Mouse (Mus musculus) heart, embryonic 16.5 days (tissue): ENCODE data around the gene Apaf1. TPM values are rescaled to one million over a fixed set of nuclear protein-coding genes. Genes with fewer than 3 reads are reported as not detected.

Experiments used
- ATAC-seq: fragments of 200-750 bp; cut with Nextera tagmentation; replicated peaks from 2 replicates; pipeline ENCODE4 v1.8.0; 2017; ENCODE audit warnings: moderate number of reproducible peaks; ENCODE audit not compliant: insufficient read depth, low FRiP score; ENCODE audit errors: extremely low read depth
- H3K27ac ChIP-seq: fragments of 300-500 bp; sonication (generic); 2 replicates; pipeline ENCODE4 v1.5.1; 2014; ENCODE audit warnings: mild to moderate bottlenecking, low read length, control low read depth, moderate library complexity
- H3K27me3 ChIP-seq: fragments of 300-500 bp; sonication (generic); 2 replicates; pipeline ENCODE4 v1.6.1; 2014; ENCODE audit warnings: low read length, mixed read lengths; ENCODE audit not compliant: control insufficient read depth, insufficient read depth
- H3K36me3 ChIP-seq: fragments of 300-500 bp; sonication (generic); 2 replicates; pipeline ENCODE4 v1.6.1; 2014; ENCODE audit not compliant: control insufficient read depth, insufficient read depth
- H3K4me1 ChIP-seq: fragments of 300-500 bp; sonication (generic); 2 replicates; pipeline ENCODE4 v1.6.1; 2014; ENCODE audit warnings: low read length, mixed read lengths; ENCODE audit not compliant: control insufficient read depth, insufficient read depth
- H3K4me2 ChIP-seq: fragments of 300-500 bp; sonication (generic); 2 replicates; pipeline ENCODE4 v1.6.1; 2014; ENCODE audit warnings: low read depth, mild to moderate bottlenecking, control low read depth, low read length
- H3K4me3 ChIP-seq: fragments of 300-500 bp; sonication (generic); 2 replicates; pipeline ENCODE4 v1.5.1; 2014; ENCODE audit warnings: mild to moderate bottlenecking, control low read depth, low read length
- H3K9ac ChIP-seq: fragments of 300-500 bp; sonication (generic); 2 replicates; pipeline ENCODE4 v1.6.1; 2014; ENCODE audit warnings: low read length, control low read depth
- H3K9me3 ChIP-seq: fragments of 300-500 bp; sonication (generic); replicated peaks from 2 replicates; pipeline ENCODE4 v1.6.1; 2016; ENCODE audit warnings: low read length; ENCODE audit not compliant: control insufficient read depth
- WGBS: fragments of 180-500 bp; shearing (Covaris S2); extraction: QIAGEN DNeasy Blood & Tissue Kit; methylation state at CpG from one replicate; pipeline ENCODE4 v1.1.7; 2014; 5-methylcytosine and 5-hydroxymethylcytosine counted together
- polyA plus RNA-seq: library from polyadenylated mRNA; unstranded; fragments of >200 nt; fragmentation: Nextera tagmentation; extraction: Ambion mirVana; gene quantifications from 2 replicates; pipeline ENCODE4 v1.2.1, GENCODE M21; 2015

Gene Apaf1
- polyA plus RNA-seq, 1 experiment from 2014 or later = 8.5 TPM

DNA sequence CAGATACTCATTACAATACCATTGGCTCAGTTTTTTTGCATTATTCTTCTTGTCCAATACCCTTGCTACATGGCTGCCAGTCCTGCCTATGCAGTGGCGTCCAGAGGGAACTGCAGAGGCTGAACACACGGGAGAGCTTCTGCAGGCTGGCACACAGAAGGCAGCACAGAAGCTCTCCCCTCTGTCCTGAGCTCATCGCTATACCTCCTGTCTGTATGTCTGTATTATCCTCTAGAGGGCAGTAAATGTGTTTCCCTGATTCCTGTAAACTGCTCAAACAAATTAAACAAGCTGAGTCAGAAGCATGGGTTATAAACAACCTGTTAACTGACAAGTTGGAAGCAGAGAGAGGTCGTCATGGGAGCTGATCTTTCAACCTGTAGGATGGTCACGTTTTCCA lies 21.8 kb downstream of the Apaf1 start:
- Histone ChIP-seq H3K4me2 (no peak overlapping the region), H3K4me1 (0 out of 2 replicates have a peak, but pooled peaks cover 3% of the 10 kb centered on the region), H3K9ac (no peak overlapping the region), H3K27me3 (no peaks in the 10 kb centered on the region), H3K36me3 (peaks cover 13% of the 10 kb centered on the region), H3K4me3 (no peak overlapping the region), H3K27ac (no peak overlapping the region), H3K9me3 (no peaks in the 10 kb centered on the region)
- 35% methylated on average over 5 of the region's 5 CpGs for WGBS
- no peak; the same call in 1 of the 2 replicates for ATAC-seq

DNA sequence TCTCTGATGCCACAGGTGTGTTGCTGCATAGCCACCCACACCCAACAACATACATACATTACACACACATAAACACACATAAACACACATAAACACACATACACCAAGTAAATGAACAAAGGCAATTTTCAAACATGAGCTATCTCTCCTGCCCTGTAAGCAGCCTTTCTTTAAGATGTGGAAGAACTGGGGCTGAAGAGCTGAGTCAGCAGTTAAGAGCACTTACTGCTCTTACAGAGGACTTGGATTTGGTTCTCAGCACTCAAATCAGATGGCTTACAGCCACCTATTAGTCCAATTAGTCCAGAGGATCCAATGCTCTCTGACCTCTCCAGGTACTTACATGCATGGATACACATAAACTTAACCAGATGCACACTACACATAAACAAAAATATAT lies 29.8 kb downstream of the Apaf1 start:
- H3K9me3 ChIP-seq = no peaks in the 10 kb centered on the region
- no peak overlapping the region for H3K4me2 ChIP-seq
- no peak overlapping the region for H3K4me3 ChIP-seq
- H3K36me3 ChIP-seq = peaks cover 30% of the 10 kb centered on the region
- 0 out of 2 replicates have a peak, but pooled peaks cover 3% of the 10 kb centered on the region for H3K4me1 ChIP-seq
- no peak overlapping the region for H3K9ac ChIP-seq
- no peaks in the 10 kb centered on the region for H3K27me3 ChIP-seq
- ATAC-seq = no peak
- no peak overlapping the region for H3K27ac ChIP-seq

DNA sequence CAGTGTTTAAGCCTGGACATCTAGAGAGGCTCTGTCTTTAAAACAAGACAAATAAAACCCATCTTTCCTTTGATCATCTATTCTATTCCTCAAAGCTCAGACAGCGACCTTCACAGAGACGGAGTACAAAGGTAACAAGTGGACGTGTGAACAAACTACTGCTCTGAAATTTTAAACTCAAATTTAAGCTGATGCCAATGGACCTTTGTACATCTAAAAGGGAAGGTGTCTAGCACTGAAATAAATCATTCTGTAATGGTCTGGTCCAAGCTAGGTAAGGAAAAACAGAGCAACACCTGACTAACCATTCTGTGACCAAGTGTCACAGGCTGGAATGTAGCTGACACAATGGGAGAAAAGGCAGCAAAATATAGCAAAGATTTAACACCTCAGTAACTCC lies 31.4 kb downstream of the Apaf1 start:
- WGBS = 92% methylated on average over 3 of the region's 3 CpGs
- H3K27me3 ChIP-seq = no peaks in the 10 kb centered on the region
- ATAC-seq = no peak
- peaks cover 30% of the 10 kb centered on the region for H3K36me3 ChIP-seq
- H3K4me3 ChIP-seq = no peak overlapping the region
- H3K4me2 ChIP-seq = no peak overlapping the region
- H3K27ac ChIP-seq = no peak overlapping the region
- H3K9ac ChIP-seq = no peak overlapping the region
- H3K9me3 ChIP-seq = no peaks in the 10 kb centered on the region
- H3K4me1 ChIP-seq = 0 out of 2 replicates have a peak, but pooled peaks cover 3% of the 10 kb centered on the region

DNA sequence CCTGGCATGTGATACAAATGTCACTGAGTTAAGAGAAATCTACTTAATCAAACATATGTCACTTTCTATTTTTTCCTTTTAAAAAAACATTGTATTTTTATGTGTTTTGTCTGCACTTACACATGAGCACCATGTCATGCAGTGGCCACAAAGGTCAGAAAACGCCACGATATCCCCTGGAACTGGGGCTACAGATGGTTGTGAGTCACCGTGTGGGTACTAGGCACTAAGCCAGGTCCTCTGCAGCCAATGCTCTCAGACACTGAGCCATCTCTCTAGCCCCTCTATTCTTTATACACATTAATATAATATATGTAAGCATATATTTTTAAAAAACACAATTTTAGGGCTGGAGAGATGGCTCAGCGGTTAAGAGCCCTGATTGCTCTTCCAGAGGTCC lies 32.9 kb downstream of the Apaf1 start:
- no peak overlapping the region for H3K9ac ChIP-seq
- H3K4me3 ChIP-seq = no peak overlapping the region
- peaks cover 26% of the 10 kb centered on the region for H3K36me3 ChIP-seq
- H3K27ac ChIP-seq = no peak overlapping the region
- no peaks in the 10 kb centered on the region for H3K27me3 ChIP-seq
- 69% methylated on average over 4 of the region's 4 CpGs for WGBS
- no peak overlapping the region for H3K4me2 ChIP-seq
- no peak for ATAC-seq
- no peaks in the 10 kb centered on the region for H3K4me1 ChIP-seq
- no peaks in the 10 kb centered on the region for H3K9me3 ChIP-seq

DNA sequence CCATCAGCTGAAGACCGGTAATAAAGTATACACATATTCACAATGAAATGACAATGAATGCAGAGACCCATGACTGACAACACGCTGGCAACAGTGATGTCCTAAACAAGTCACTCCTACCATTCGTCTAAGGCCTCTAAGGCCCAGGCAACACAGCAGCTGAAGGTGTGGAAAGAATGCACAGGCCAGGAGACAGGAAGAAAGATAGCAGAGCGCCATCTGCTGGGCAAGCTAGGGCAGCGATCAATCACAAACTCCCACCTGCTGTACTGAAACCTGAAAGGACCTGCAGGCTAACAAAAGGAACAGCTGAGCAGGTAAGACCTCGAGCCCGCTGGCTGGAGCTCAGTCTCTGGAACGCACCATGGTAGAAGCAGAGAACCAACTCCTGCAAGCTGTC lies 48.6 kb downstream of the Apaf1 start:
- no peaks in the 10 kb centered on the region for H3K27me3 ChIP-seq
- H3K36me3 ChIP-seq = peaks cover 22% of the 10 kb centered on the region
- H3K27ac ChIP-seq = no peak overlapping the region
- no peak for ATAC-seq
- H3K9me3 ChIP-seq = no peaks in the 10 kb centered on the region
- no peak overlapping the region for H3K4me2 ChIP-seq
- 28% methylated on average over 8 of the region's 8 CpGs for WGBS
- no peaks in the 10 kb centered on the region for H3K4me1 ChIP-seq
- no peak overlapping the region for H3K9ac ChIP-seq
- H3K4me3 ChIP-seq = no peak overlapping the region

DNA sequence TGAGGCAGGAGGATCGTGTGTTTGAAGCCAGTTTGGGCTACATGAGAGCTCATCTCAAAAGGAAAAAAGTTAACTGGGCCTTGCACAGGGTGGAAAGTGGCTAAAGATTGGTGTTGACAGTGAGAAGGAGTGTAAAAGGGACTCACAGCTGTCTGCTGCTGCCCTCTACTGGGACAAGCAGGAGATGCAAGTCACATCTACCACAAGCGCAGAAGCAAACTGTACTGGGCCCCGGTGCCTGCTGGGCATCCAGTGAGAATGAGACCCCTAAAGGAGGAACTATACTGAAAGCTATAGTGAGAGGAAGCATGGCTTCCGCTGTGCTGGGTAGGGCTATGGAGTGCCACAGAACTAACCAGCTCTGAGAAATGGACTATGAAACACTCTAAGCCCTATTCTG lies 50.2 kb downstream of the Apaf1 start:
- Histone ChIP-seq H3K27ac (no peak overlapping the region), H3K9ac (no peak overlapping the region), H3K4me1 (no peaks in the 10 kb centered on the region), H3K4me2 (no peak overlapping the region), H3K9me3 (no peaks in the 10 kb centered on the region), H3K36me3 (peaks cover 22% of the 10 kb centered on the region), H3K4me3 (no peak overlapping the region), H3K27me3 (no peaks in the 10 kb centered on the region)
- WGBS = 16% methylated on average over 4 of the region's 4 CpGs
- ATAC-seq = peak; percentile 64

DNA sequence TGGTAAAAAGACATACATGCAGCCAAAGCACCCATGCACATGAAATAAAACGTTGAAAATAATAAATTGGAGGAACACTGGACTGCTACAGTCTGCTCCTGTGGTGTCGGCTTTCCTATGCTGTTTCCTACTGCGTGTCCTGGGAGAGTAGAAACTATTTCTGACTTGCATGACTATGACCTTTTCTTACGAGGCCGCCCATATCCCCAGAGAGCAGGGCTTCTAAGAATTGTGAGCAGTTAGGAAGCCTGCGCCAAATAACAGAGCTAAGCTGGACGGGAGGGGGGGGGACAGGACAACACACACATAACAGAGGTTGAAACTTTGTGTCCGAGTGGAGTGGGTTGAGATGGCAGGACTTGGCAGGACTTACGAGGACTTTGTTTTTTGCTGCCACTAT lies 51.4 kb downstream of the Apaf1 start:
- Histone ChIP-seq H3K4me3 (no peak overlapping the region), H3K9me3 (no peaks in the 10 kb centered on the region), H3K4me1 (no peaks in the 10 kb centered on the region), H3K9ac (no peak overlapping the region), H3K27ac (no peak overlapping the region), H3K36me3 (peaks cover 15% of the 10 kb centered on the region), H3K27me3 (no peaks in the 10 kb centered on the region), H3K4me2 (no peak overlapping the region)
- 83% methylated on average over 9 of the region's 9 CpGs for WGBS
- ATAC-seq = no peak

DNA sequence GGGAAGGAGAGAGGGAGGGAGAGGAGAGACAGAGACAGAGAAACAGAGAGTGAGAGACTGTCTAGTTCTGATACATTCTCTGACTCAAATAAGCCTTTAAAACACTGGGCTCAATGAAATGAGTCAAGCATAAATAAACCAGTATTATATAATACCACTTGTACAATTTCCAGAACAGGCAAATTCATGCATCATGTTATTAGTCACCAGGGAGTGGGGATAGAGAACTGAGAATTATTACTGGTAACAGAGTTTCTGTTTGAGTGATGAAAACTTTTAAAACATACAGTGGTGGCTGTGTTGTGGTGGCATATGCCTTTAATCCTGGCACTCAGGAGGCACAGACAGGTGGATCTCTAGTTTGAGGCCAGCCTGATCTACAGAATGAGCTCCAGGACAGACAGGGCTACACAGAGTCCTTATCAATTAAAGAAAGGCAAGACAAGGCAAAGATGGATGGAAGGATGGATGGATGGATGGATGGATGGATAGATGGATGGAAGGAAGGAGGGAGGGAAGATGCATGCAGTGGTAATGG lies 53.5 kb downstream of the Apaf1 start:
- Histone ChIP-seq H3K36me3 (peaks cover 15% of the 10 kb centered on the region), H3K27ac (no peak overlapping the region), H3K9me3 (no peaks in the 10 kb centered on the region), H3K4me2 (no peak overlapping the region), H3K27me3 (no peaks in the 10 kb centered on the region), H3K4me3 (no peak overlapping the region), H3K4me1 (no peaks in the 10 kb centered on the region), H3K9ac (no peak overlapping the region)
- no peak for ATAC-seq

DNA sequence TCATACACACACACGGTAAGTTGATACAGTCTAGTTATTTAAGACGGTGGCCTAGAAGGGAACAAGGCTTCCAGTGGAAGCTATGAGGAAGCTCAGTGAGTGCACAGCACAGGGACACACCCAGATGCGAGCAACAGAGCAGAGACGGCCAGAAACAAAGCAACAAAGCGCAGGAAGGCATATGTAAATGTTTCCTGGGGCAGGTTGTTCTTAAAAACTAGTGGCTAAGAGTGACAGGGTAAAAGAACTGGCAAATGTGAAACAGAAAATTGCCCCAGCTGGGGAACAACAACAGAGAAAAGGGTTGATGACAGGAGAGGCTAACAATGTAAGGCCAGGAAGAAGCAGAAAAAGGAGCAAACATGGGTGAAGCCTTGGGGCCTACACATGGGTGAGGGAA lies 54.6 kb downstream of the Apaf1 start:
- no peaks in the 10 kb centered on the region for H3K4me1 ChIP-seq
- no peak overlapping the region for H3K9ac ChIP-seq
- H3K4me3 ChIP-seq = no peak overlapping the region
- ATAC-seq = no peak
- H3K27ac ChIP-seq = no peak overlapping the region
- H3K36me3 ChIP-seq = peaks cover 15% of the 10 kb centered on the region
- no peaks in the 10 kb centered on the region for H3K9me3 ChIP-seq
- H3K27me3 ChIP-seq = no peaks in the 10 kb centered on the region
- WGBS = 87% methylated on average over 5 of the region's 5 CpGs
- H3K4me2 ChIP-seq = no peak overlapping the region

DNA sequence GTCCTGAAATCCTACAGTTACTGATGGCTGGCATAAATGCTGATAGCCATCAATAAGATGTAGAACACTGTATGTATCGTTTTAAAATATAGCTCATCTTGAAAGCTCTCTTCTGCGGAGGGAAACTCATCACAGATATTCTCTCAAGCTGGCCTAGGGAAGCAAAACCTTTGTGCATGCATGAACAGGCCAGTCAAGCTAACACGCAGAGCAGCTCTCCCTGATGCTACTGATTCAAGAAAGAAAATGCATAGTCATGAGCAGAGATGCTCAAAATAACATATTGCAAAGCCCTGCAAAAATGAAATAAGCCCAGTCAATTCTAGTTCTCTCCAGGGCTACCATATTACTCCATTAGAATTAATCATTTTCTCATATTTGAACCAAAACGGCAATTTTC lies 55.1 kb downstream of the Apaf1 start:
- no peak overlapping the region for H3K4me3 ChIP-seq

More for the DNA sequence above, 55.1 kb downstream of the Apaf1 start:
- ATAC-seq = no peak
- Histone ChIP-seq H3K4me2 (no peak overlapping the region), H3K36me3 (peaks cover 15% of the 10 kb centered on the region), H3K9ac (no peak overlapping the region), H3K27me3 (no peaks in the 10 kb centered on the region), H3K9me3 (no peaks in the 10 kb centered on the region), H3K4me1 (no peaks in the 10 kb centered on the region), H3K27ac (no peak overlapping the region)
- WGBS = 93% methylated on average over 4 of the region's 4 CpGs
